Mouse (Mus musculus) heart, adult 11 months (tissue): ENCODE measurements at regions not wholly inside any gene's neighbourhood (a gene's known extent, or its start where the extent isn't known, plus 50 kb on each side); places are given as distances from the start of the nearest gene placed in this dataset.

ENCODE experiments used
- DNase-seq: peaks from one replicate; pipeline ENCODE4 v3.0.0; 2022

- peak; percentile 17 for DNase-seq
Observed at GRCm38 (mm10) chr10:37364506-37364905, 225.8 kb upstream of the Marcks start.

- DNase-seq = peak; percentile 18
Observed at GRCm38 (mm10) chr10:37360985-37361384, 222.3 kb upstream of the Marcks start.

- DNase-seq = peak; percentile 94
Observed at GRCm38 (mm10) chr10:37358900-37359299, 220.2 kb upstream of the Marcks start.

- peak; percentile 95 for DNase-seq
Observed at GRCm38 (mm10) chr10:37358334-37358733, 219.6 kb upstream of the Marcks start.

GRCm38 (mm10) chr10:37357304-37358060 lies 218.8 kb upstream of the Marcks start:
- peak; percentile 56 for DNase-seq

- no peak for DNase-seq
Observed at GRCm38 (mm10) chr10:37349261-37349660, 210.5 kb upstream of the Marcks start.

GRCm38 (mm10) chr10:37348416-37348815 lies 209.7 kb upstream of the Marcks start:
- DNase-seq = no peak

- DNase-seq = peak; percentile 86
Observed at GRCm38 (mm10) chr10:37347661-37348060, 208.9 kb upstream of the Marcks start.

- peak; percentile 95 for DNase-seq
Observed at GRCm38 (mm10) chr10:37342675-37343074, 204.0 kb upstream of the Marcks start.

GRCm38 (mm10) chr10:37339658-37340057 lies 200.9 kb upstream of the Marcks start:
- peak; percentile 45 for DNase-seq

GRCm38 (mm10) chr10:37338073-37338912 lies 199.6 kb upstream of the Marcks start:
- peak; percentile 96 for DNase-seq

GRCm38 (mm10) chr10:37337172-37337620 lies 198.5 kb upstream of the Marcks start:
- peak; percentile 96 for DNase-seq

- peak; percentile 94 for DNase-seq
Observed at GRCm38 (mm10) chr10:37335148-37335547, 196.4 kb upstream of the Marcks start.

GRCm38 (mm10) chr10:37326168-37326534 lies 187.4 kb upstream of the Marcks start:
- peak; percentile 21 for DNase-seq

GRCm38 (mm10) chr10:37325514-37326167 lies 186.9 kb upstream of the Marcks start:
- DNase-seq = peak; percentile 67

- no peak for DNase-seq
Observed at GRCm38 (mm10) chr10:37323689-37324088, 185.0 kb upstream of the Marcks start.

GRCm38 (mm10) chr10:37322809-37323208 lies 184.1 kb upstream of the Marcks start:
- DNase-seq = peak; percentile 60

GRCm38 (mm10) chr10:37322310-37322709 lies 183.6 kb upstream of the Marcks start:
- DNase-seq = peak; percentile 43

- peak; percentile 90 for DNase-seq
Observed at GRCm38 (mm10) chr10:37321171-37321570, 182.5 kb upstream of the Marcks start.

- DNase-seq = peak; percentile 70
Observed at GRCm38 (mm10) chr10:37319746-37320430, 181.2 kb upstream of the Marcks start.

- DNase-seq = peak; percentile 74
Observed at GRCm38 (mm10) chr10:37316701-37317100, 178.0 kb upstream of the Marcks start.

GRCm38 (mm10) chr10:37315804-37316203 lies 177.1 kb upstream of the Marcks start:
- peak; percentile 33 for DNase-seq
